Mouse (Mus musculus) forebrain, embryonic 14.5 days (tissue): ENCODE data around the gene Clic6. TPM values are rescaled to one million over a fixed set of nuclear protein-coding genes. Genes with fewer than 3 reads are reported as not detected.
A peak's percentile ranks its signal among the peaks of the same experiment; 100 is the strongest.

Experiments
- ATAC-seq: fragments of 200-750 bp; cut with Nextera tagmentation; 2 replicates; pipeline ENCODE4 v1.8.0; 2017; ENCODE audit warnings: mild to moderate bottlenecking, moderate library complexity
- DNase-seq: peaks from one replicate; pipeline ENCODE4 v3.0.0-alpha.2; 2015; ENCODE audit warnings: low spot score
- H3K27ac ChIP-seq: fragments of 300-500 bp; sonication (generic); 2 replicates; pipeline ENCODE4 v1.5.1; 2014; ENCODE audit warnings: low read depth, mild to moderate bottlenecking, control low read depth, low read length, moderate library complexity
- H3K27me3 ChIP-seq: fragments of 300-500 bp; sonication (generic); replicated peaks from 2 replicates; pipeline ENCODE4 v1.6.1; 2014; ENCODE audit warnings: low read length, control low read depth, mixed read lengths; ENCODE audit not compliant: control insufficient read depth, insufficient read depth
- H3K36me3 ChIP-seq: fragments of 300-500 bp; sonication (generic); 2 replicates; pipeline ENCODE4 v1.6.1; 2014; ENCODE audit warnings: low read length, control low read depth; ENCODE audit not compliant: control insufficient read depth, insufficient read depth
- H3K4me1 ChIP-seq: fragments of 300-500 bp; sonication (generic); 2 replicates; pipeline ENCODE4 v1.6.1; 2014; ENCODE audit warnings: antibody characterized with exemption, low read length, control low read depth; ENCODE audit not compliant: control insufficient read depth, insufficient read depth
- H3K4me2 ChIP-seq: fragments of 300-500 bp; sonication (generic); 2 replicates; pipeline ENCODE4 v1.6.1; 2014; ENCODE audit warnings: mild to moderate bottlenecking, control low read depth, low read length
- H3K4me3 ChIP-seq: fragments of 300-500 bp; sonication (generic); 2 replicates; pipeline ENCODE4 v1.5.1; 2014; ENCODE audit warnings: low read depth, low read length, control low read depth
- H3K9ac ChIP-seq: fragments of 300-500 bp; sonication (generic); 2 replicates; pipeline ENCODE4 v1.6.1; 2014; ENCODE audit warnings: mild to moderate bottlenecking, low read length, control low read depth, moderate library complexity
- H3K9me3 ChIP-seq: fragments of 300-500 bp; sonication (generic); replicated peaks from 2 replicates; pipeline ENCODE4 v1.6.1; 2016; ENCODE audit warnings: low read length, control low read depth, mixed read lengths; ENCODE audit not compliant: control insufficient read depth
- WGBS: fragments of 180-500 bp; shearing (Covaris S2); extraction: QIAGEN DNeasy Blood & Tissue Kit; methylation state at CpG from one replicate; pipeline ENCODE4 v1.1.7; 2014; 5-methylcytosine and 5-hydroxymethylcytosine counted together
- polyA plus RNA-seq: library from polyadenylated mRNA; unstranded; fragments of >200 nt; fragmentation: Nextera tagmentation; extraction: Ambion mirVana; gene quantifications from 2 replicates; pipeline ENCODE4 v1.2.1, GENCODE M21; 2014

The Clic6 gene
- polyA plus RNA-seq, 1 experiment from 2014 or later: 4.6 TPM

- ATAC-seq: no peak
- H3K36me3 ChIP-seq: no peaks in the 10 kb centered on the region
- H3K27ac ChIP-seq: no peak overlapping the region
- H3K4me3 ChIP-seq: no peak overlapping the region
- H3K9ac ChIP-seq: no peak overlapping the region
- 78% methylated on average over 8 of the region's 8 CpGs for WGBS
- H3K4me2 ChIP-seq: no peak overlapping the region
- H3K27me3 ChIP-seq: no peaks in the 10 kb centered on the region
- no peak for DNase-seq
- no peaks in the 10 kb centered on the region for H3K9me3 ChIP-seq
- no peaks in the 10 kb centered on the region; the same call in 1 of the 2 replicates for H3K4me1 ChIP-seq
These were observed 35.2 kb upstream of the Clic6 start for GRCm38 (mm10) chr16:92450331-92450730.

- DNase-seq (no peak), ATAC-seq (no peak)
- Histone ChIP-seq H3K27me3 (no peaks in the 10 kb centered on the region), H3K4me3 (no peak overlapping the region), H3K4me2 (no peak overlapping the region), H3K27ac (no peak overlapping the region; the same call in 1 of the 2 replicates), H3K4me1 (no peaks in the 10 kb centered on the region; the same call in 1 of the 2 replicates), H3K36me3 (no peaks in the 10 kb centered on the region), H3K9ac (no peak overlapping the region), H3K9me3 (no peaks in the 10 kb centered on the region)
- WGBS: 92% methylated on average over 17 of the region's 17 CpGs
These were observed 33.9 kb upstream of the Clic6 start for GRCm38 (mm10) chr16:92451516-92452072.

GRCm38 (mm10) chr16:92452609-92453008, 32.9 kb upstream of the Clic6 start:
- Histone ChIP-seq H3K9me3 (no peaks in the 10 kb centered on the region), H3K36me3 (no peaks in the 10 kb centered on the region), H3K4me2 (no peak overlapping the region), H3K4me1 (no peaks in the 10 kb centered on the region; the same call in 1 of the 2 replicates), H3K27ac (no peak overlapping the region), H3K4me3 (no peak overlapping the region), H3K27me3 (no peaks in the 10 kb centered on the region), H3K9ac (no peak overlapping the region)
- ATAC-seq: no peak
- DNase-seq: no peak
- 61% methylated on average over 8 of the region's 8 CpGs for WGBS

GRCm38 (mm10) chr16:92454002-92454401, 31.5 kb upstream of the Clic6 start:
- no peak overlapping the region for H3K4me3 ChIP-seq
- no peak overlapping the region for H3K27ac ChIP-seq
- H3K36me3 ChIP-seq: no peaks in the 10 kb centered on the region
- no peaks in the 10 kb centered on the region; the same call in 1 of the 2 replicates for H3K4me1 ChIP-seq
- ATAC-seq (no peak), DNase-seq (no peak)
- no peak overlapping the region for H3K9ac ChIP-seq
- 89% methylated on average over 7 of the region's 7 CpGs for WGBS
- H3K27me3 ChIP-seq: no peaks in the 10 kb centered on the region
- no peak overlapping the region for H3K4me2 ChIP-seq
- no peaks in the 10 kb centered on the region for H3K9me3 ChIP-seq

DNA sequence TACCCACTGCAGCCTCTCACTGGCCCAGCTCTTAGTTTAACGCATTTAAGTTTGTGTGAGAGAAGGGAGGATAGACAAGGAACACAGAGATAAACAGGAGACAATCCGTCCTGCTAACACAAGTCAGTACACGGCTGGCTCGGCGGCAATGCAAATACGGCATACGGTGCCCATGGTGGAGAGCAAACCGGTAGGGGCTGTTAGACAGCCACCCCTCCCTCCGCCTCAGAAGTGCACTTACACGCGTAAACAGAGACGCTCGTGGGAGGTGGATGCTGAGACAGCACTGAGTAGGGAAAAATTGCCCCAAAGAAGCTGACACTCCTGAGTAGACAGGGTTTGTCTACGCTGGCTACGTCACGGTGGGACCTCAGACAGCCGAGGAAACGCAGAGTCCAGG, 31.0 kb upstream of the Clic6 start:
- no peaks in the 10 kb centered on the region; the same call in 1 of the 2 replicates for H3K4me1 ChIP-seq
- H3K4me3 ChIP-seq: no peak overlapping the region
- no peak for ATAC-seq
- no peaks in the 10 kb centered on the region for H3K9me3 ChIP-seq
- 91% methylated on average over 18 of the region's 18 CpGs for WGBS
- H3K27me3 ChIP-seq: no peaks in the 10 kb centered on the region
- no peak for DNase-seq
- no peak overlapping the region for H3K9ac ChIP-seq
- H3K36me3 ChIP-seq: no peaks in the 10 kb centered on the region
- H3K27ac ChIP-seq: no peak overlapping the region
- H3K4me2 ChIP-seq: no peak overlapping the region

GRCm38 (mm10) chr16:92455488-92455887, 30.0 kb upstream of the Clic6 start:
- 74% methylated on average over 8 of the region's 8 CpGs for WGBS
- ATAC-seq (no peak), DNase-seq (no peak)
- no peak overlapping the region for H3K9ac ChIP-seq
- H3K9me3 ChIP-seq: no peaks in the 10 kb centered on the region
- no peaks in the 10 kb centered on the region for H3K4me1 ChIP-seq
- H3K27ac ChIP-seq: no peak overlapping the region
- no peaks in the 10 kb centered on the region for H3K36me3 ChIP-seq
- H3K4me2 ChIP-seq: no peak overlapping the region
- H3K27me3 ChIP-seq: no peaks in the 10 kb centered on the region
- H3K4me3 ChIP-seq: no peak overlapping the region

DNA sequence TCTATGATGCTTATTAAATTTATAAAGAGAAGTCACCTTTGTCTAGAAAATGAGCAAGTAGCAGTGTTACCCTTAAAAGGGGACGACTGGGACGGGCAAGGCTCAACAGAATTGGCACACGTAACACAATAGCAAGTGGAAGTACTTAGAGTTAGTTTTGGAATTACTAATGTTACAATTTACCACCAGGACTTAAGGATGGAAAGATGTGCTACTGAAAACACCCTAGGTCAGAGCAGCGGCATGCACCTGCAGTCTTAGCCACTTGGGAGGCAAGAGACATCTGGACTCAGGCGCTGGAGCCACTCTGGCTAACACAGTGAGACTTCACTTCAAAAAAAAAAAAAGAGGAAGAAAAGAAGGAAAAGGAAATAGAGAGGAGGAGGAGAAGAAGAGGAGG, 29.6 kb upstream of the Clic6 start:
- H3K9me3 ChIP-seq: no peaks in the 10 kb centered on the region
- H3K4me3 ChIP-seq: no peak overlapping the region
- DNase-seq: no peak
- H3K36me3 ChIP-seq: no peaks in the 10 kb centered on the region
- no peaks in the 10 kb centered on the region for H3K4me1 ChIP-seq
- no peak for ATAC-seq
- 93% methylated on average over 5 of the region's 5 CpGs for WGBS
- H3K4me2 ChIP-seq: no peak overlapping the region
- no peak overlapping the region for H3K27ac ChIP-seq
- no peaks in the 10 kb centered on the region for H3K27me3 ChIP-seq
- no peak overlapping the region for H3K9ac ChIP-seq

DNA sequence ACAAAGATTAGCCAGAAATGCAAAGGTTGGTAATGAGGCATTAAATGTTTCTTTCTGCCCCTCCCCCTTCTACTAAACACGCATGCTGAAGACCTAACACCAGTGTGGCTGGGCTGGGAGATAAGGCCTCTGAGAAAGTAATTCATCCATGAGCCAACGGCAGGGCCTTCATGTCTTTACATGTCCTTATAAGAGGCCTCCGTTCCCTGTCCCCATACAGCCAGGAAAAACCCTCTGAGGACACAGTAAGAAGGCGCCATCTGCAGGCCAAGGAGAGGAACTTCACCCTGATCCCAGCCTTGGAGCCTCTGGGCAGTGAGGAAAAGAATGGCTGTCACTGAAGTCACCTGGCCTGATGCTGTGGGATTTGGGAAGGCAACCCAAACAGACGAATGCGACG, 27.9 kb upstream of the Clic6 start:
- Histone ChIP-seq H3K27me3 (no peaks in the 10 kb centered on the region), H3K9me3 (no peaks in the 10 kb centered on the region), H3K36me3 (no peaks in the 10 kb centered on the region), H3K9ac (no peak overlapping the region), H3K4me2 (no peak overlapping the region), H3K4me3 (no peak overlapping the region), H3K4me1 (no peaks in the 10 kb centered on the region), H3K27ac (no peak overlapping the region)
- ATAC-seq (peak; percentile 63), DNase-seq (peak; percentile 85)
- WGBS: 19% methylated on average over 7 of the region's 7 CpGs

GRCm38 (mm10) chr16:92461412-92461811, 24.1 kb upstream of the Clic6 start:
- ATAC-seq: no peak
- H3K9me3 ChIP-seq: no peaks in the 10 kb centered on the region
- no peak overlapping the region for H3K27ac ChIP-seq
- no peak overlapping the region for H3K9ac ChIP-seq
- WGBS: 77% methylated on average over 6 of the region's 6 CpGs
- H3K4me1 ChIP-seq: peaks cover 14% of the 10 kb centered on the region
- H3K4me2 ChIP-seq: no peak overlapping the region
- no peak overlapping the region for H3K4me3 ChIP-seq
- H3K27me3 ChIP-seq: no peaks in the 10 kb centered on the region
- H3K36me3 ChIP-seq: no peaks in the 10 kb centered on the region
- no peak for DNase-seq
